Mouse (Mus musculus): Measurements from ENCODE around the gene Gcgr. TPM values are rescaled to one million over a fixed set of nuclear protein-coding genes. Genes with fewer than 3 reads are reported as not detected.
"Not testable (repeated sequence)": the region's sequence is repeated elsewhere in the genome, so short reads cannot be mapped to it uniquely, and the experiment has no call there.

Gene Gcgr
- total and polyA plus RNA-seq, 2 experiments from 2014 or later, result 0.99 to 1.0 TPM

DNA sequence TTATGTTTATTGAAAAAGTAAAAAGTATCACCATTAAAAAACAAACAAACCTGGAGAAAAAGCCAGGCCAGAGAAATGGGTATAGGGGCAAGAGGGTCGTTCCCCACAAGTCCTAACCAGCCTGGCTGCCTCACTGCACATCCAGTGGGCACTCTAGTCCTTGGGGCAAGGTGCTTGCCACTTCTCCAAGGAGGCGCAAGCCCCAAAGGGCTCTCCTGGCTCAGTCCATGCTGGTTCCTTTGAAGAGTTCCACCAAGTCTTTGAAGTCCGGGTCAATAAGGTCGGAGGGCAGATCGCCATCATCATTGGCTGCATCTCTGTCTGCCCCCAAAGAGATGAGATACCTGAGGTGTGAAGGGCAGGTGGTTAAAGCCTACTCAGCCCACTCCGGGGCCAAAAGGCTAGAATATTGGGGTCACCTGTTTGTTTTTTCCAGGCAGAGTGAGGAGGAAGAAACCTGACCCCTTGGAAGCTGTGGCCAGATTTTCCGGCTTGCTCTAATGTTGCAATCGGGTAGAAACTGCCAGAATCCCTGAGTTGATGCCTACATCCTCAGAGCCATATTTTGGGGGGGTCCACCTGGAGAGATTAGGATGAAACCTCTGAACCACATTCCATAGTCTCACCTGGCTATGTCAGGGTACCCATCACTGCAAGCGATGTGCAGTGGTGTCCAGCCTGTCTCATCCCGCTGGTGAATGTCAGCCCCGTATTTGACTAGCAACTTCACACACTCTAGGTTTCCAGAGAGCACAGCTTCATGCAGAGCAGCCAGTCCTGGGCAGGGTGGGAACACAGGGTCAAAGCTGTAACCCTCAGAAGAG is 19.7 kb downstream of the Gcgr start:
- no peak for DNase-seq (ENCODE audit: low spot score)
- H3K27me3 ChIP-seq (ENCODE audit: insufficient read depth, low read length), result no peaks in the 10 kb centered on the region
- H3K27ac ChIP-seq, result peak overlapping the region; percentile 84
- H3K4me2 ChIP-seq (ENCODE audit: low read depth, low read length), result peak overlapping the region; percentile 86
- no peak for TF ChIP-seq CTCF (IDR thresholded peaks at IDR 0.05; ENCODE audit: low read depth)
- ATAC-seq, result peak; percentile 36; the same call in 1 of the 2 replicates
- H3K9me3 ChIP-seq (ENCODE audit: low read length), result no peaks in the 10 kb centered on the region
- WGBS, result 72% methylated on average over 11 of the region's 11 CpGs
- peak overlapping the region; percentile 92 for H3K9ac ChIP-seq (replicated peaks; ENCODE audit: low read length)
- H3K4me1 ChIP-seq (ENCODE audit: insufficient read depth, low read length), result peaks cover 16% of the 10 kb centered on the region
- peak overlapping the region; percentile 74 for H3K4me3 ChIP-seq (ENCODE audit: low read length)
- no peaks in the 10 kb centered on the region for H3K36me3 ChIP-seq (ENCODE audit: insufficient read depth, low read length)

DNA sequence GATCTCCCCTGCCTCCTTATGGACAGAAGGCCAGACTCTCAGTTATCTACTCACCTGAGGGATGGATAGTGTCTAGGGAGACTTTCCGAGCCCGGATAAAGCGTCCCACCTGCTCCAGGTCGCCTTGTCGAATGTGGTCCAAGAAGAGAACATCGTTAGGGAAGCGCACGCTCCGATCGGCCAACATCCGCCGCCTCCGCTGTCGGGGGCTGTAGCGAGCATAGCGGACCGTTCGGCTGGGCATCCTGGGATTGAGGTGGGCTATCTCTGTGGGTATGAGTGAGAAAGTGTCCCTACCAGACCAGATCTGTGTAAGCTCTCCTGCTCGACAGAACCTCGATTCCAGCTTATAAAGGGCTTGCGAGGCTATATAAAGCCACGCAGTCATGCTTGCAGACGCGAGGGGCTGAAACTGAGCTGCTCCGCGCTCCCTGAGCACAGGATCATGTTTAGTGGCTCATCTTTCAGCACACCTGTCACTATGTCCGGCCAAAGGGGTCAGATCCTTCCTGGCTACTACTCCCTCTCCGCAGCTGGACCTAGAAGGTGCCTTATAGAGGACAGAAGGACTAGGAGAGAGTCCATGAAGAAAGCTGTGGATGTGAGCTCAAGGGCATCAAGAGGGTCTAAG is 20.4 kb downstream of the Gcgr start, which contains the start of gene Ppp1r27:
Ppp1r27 (minus strand) TSS at position 323 of the 631 bp plus-strand sequence.
- Histone ChIP-seq H3K27ac (peak within 1 kb of the TSS; percentile 84), H3K4me1 (ENCODE audit: insufficient read depth, low read length) (peaks cover 16% of the 10 kb centered on the region), H3K4me2 (ENCODE audit: low read depth, low read length) (peak within 1 kb of the TSS; percentile 86), H3K9me3 (ENCODE audit: low read length) (no peaks in the 10 kb centered on the region), H3K36me3 (ENCODE audit: insufficient read depth, low read length) (no peaks in the 10 kb centered on the region), H3K9ac (replicated peaks; ENCODE audit: low read length) (peak within 1 kb of the TSS; percentile 92), H3K27me3 (ENCODE audit: insufficient read depth, low read length) (no peaks in the 10 kb centered on the region), H3K4me3 (ENCODE audit: low read length) (peak within 1 kb of the TSS; percentile 74)
- ATAC-seq (no peak), DNase-seq (ENCODE audit: low spot score) (no peak)
- WGBS, result 95% methylated on average over 28 of the region's 28 CpGs
- TF ChIP-seq CTCF (IDR thresholded peaks at IDR 0.05; ENCODE audit: low read depth), result no peak

DNA sequence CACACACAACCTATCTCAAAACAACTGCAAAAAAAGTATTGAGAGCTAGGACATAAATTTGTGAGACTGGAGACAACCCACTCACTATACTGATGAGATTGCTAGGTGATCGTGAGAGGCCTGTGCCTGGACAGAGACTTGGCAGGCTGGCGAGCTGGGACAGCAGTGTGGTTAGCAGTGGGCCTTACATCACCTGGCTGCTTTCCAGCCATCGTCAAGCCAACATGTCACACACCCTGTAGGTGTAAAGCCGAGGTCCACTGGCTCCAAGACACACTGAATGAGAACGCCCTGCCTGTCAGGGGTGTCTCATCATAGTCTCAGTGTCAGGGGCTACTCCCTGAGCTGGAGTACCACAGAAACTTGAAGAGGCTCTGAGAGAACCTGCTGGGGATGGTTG is 22.2 kb downstream of the Gcgr start:
- 59% methylated on average over 5 of the region's 5 CpGs for WGBS
- Histone ChIP-seq H3K36me3 (ENCODE audit: insufficient read depth, low read length) (no peaks in the 10 kb centered on the region), H3K4me3 (ENCODE audit: low read length) (no peak overlapping the region), H3K4me1 (ENCODE audit: insufficient read depth, low read length) (peaks cover 16% of the 10 kb centered on the region), H3K4me2 (ENCODE audit: low read depth, low read length) (no peak overlapping the region), H3K27ac (no peak overlapping the region), H3K9ac (replicated peaks; ENCODE audit: low read length) (no peak overlapping the region), H3K9me3 (ENCODE audit: low read length) (no peaks in the 10 kb centered on the region), H3K27me3 (ENCODE audit: insufficient read depth, low read length) (no peaks in the 10 kb centered on the region)
- no peak for TF ChIP-seq CTCF (IDR thresholded peaks at IDR 0.05; ENCODE audit: low read depth)
- ATAC-seq (no peak), DNase-seq (ENCODE audit: low spot score) (no peak)

DNA sequence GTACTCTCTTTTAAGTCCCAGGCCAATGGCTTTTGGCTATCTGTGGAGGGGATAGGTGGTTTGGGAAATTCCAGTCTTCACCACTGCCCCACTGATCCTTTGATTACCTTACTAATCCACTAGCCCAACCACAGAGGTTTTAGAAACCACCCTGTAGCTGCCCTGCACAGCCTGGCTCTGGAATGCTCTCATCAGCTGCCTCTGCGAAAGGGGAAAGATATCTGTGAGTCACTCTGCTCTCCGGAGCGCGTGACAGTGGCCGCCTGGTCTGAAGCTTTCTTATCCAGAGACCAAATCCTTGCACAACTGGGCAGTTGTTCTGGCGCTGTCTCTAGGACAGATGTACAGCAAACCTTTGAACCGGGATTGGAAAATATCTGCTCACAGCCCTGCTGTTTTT is 24.3 kb downstream of the Gcgr start:
- DNase-seq (ENCODE audit: low spot score) (no peak), ATAC-seq (no peak)
- Histone ChIP-seq H3K9me3 (ENCODE audit: low read length) (no peaks in the 10 kb centered on the region), H3K27ac (no peak overlapping the region), H3K9ac (replicated peaks; ENCODE audit: low read length) (no peak overlapping the region), H3K36me3 (ENCODE audit: insufficient read depth, low read length) (peaks cover 8% of the 10 kb centered on the region; the same call in 1 of the 2 replicates), H3K4me1 (ENCODE audit: insufficient read depth, low read length) (peaks cover 5% of the 10 kb centered on the region; the same call in 1 of the 2 replicates), H3K4me2 (ENCODE audit: low read depth, low read length) (no peak overlapping the region), H3K27me3 (ENCODE audit: insufficient read depth, low read length) (no peaks in the 10 kb centered on the region), H3K4me3 (ENCODE audit: low read length) (no peak overlapping the region)
- WGBS, result 78% methylated on average over 7 of the region's 7 CpGs
- no peak for TF ChIP-seq CTCF (IDR thresholded peaks at IDR 0.05; ENCODE audit: low read depth)

DNA sequence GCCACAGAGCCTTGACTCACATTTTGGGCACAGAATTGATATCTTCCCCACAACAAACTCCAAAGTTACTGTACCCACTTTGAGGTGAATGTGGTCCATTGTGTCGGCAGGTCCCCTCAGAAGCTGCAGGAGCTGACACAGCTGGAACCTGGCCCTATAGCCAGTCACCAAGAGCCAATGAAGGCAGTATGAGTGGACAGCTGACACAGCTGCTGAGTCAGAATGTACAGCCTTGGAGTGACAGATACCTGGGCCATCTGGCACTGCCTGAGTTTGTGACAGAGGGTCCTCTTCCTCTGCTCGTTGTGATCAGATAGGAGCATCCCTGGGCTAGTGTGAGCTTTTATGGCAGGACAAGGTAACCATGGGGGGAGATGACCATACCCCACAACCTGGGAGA is 24.8 kb downstream of the Gcgr start:
- H3K9ac ChIP-seq (replicated peaks; ENCODE audit: low read length), result no peak overlapping the region
- peaks cover 10% of the 10 kb centered on the region; the same call in 1 of the 2 replicates for H3K36me3 ChIP-seq (ENCODE audit: insufficient read depth, low read length)
- no peak for ATAC-seq
- H3K4me3 ChIP-seq (ENCODE audit: low read length), result no peak overlapping the region
- no peaks in the 10 kb centered on the region for H3K9me3 ChIP-seq (ENCODE audit: low read length)
- H3K4me2 ChIP-seq (ENCODE audit: low read depth, low read length), result no peak overlapping the region
- DNase-seq (ENCODE audit: low spot score), result no peak
- 0 out of 2 replicates have a peak, but pooled peaks cover 2% of the 10 kb centered on the region for H3K4me1 ChIP-seq (ENCODE audit: insufficient read depth, low read length)
- H3K27me3 ChIP-seq (ENCODE audit: insufficient read depth, low read length), result no peaks in the 10 kb centered on the region
- TF ChIP-seq CTCF (IDR thresholded peaks at IDR 0.05; ENCODE audit: low read depth), result no peak
- no peak overlapping the region for H3K27ac ChIP-seq
- 82% methylated on average over 2 of the region's 2 CpGs for WGBS

DNA sequence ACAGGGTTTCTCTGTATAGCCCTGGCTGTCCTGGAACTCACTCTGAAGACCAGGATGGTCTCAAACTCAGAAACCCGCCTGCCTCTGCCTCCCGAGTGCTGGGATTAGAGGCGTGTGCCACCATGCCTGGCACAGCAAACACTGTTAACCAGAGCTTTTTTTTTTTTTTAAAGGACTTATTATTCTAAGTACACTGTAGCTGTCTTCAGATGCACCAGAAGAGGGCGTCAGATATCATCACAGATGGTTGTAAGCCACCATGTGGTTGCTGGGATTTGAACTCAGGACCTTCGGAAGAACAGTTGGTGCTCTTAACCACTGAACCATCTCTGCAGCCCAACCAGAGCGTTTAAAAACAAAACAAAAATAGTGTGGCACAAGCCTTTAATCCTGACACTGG is 28.3 kb downstream of the Gcgr start:
- not testable (repeated sequence) for H3K9me3 ChIP-seq (ENCODE audit: low read length); ATAC-seq; H3K4me2 ChIP-seq (ENCODE audit: low read depth, low read length); H3K4me3 ChIP-seq (ENCODE audit: low read length); H3K4me1 ChIP-seq (ENCODE audit: insufficient read depth, low read length); H3K27ac ChIP-seq; H3K9ac ChIP-seq (replicated peaks; ENCODE audit: low read length); H3K27me3 ChIP-seq (ENCODE audit: insufficient read depth, low read length); DNase-seq (ENCODE audit: low spot score)
- WGBS, result 90% methylated on average over 6 of the region's 6 CpGs
- H3K36me3 ChIP-seq (ENCODE audit: insufficient read depth, low read length), result peaks cover 45% of the 10 kb centered on the region

All from hindbrain, postnatal 0 days (tissue).